ENCODE assay signal across 28 mouse cellular contexts in the genomic region with DNA sequence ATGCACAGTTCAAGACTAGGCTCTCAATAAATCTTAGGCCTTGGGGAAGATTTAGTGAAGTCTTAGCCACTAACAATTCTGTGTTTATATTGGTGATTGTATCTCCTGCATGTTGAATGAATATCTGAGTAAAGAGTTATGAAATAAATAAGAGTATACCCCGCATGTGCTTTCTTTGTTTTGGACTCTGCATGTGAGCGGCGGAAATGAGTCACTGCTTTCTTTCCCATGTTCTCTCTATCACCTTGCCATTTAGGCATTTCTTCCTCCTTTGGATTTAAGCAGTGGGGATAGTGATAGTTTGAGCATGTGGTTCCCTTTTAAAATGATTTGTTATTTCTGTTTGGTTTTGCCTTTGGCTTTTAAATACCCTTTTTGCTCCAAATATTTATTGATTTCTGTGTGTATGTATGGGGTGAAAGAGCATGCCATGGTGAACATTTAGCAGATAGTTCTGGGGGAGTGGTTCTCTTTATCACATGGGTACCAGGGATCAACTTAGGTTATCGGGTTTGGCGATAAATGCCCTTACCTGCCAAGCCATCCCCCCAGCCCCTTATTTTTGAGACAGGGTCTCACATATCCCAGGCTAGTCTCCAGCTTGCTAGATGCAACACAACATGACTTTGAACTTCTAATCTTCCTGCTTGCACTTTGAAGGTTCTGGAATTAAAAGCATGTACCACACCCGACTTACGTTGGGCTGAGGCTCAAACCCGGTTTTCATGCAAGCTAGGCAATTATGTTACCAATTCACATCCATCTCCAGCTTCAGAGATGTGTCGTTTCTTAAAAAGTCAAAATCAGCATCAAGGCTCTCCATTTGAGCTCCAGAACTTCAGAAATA. TPM values are rescaled to one million over a fixed set of nuclear protein-coding genes. Genes with fewer than 3 reads are reported as not detected.
DNase-seq lines count a peak whose midpoint lies in the region; ATAC-seq lines count a peak whose summit lies in the region.
"Had no signal": no experiment of that assay in that cellular context is flagged by ENCODE, and none has a peak within 500 bp of the region (broad histone marks: within the 10 kb centered on the region; RNA-seq: fewer than 3 reads in every experiment).

No protein-coding gene starts in this region.

- no peaks in the 10 kb centered on the region for H3K36me3 ChIP-seq in liver, embryonic 11.5 days (ENCODE audit: control insufficient read depth, insufficient read depth, low read length)
- no peaks in the 10 kb centered on the region for H3K36me3 ChIP-seq in liver, embryonic 12.5 days
- H3K36me3 ChIP-seq in liver, embryonic 15.5 days (replicated peaks): no peaks in the 10 kb centered on the region
- H3K36me3 ChIP-seq in limb, embryonic 10.5 days: no peaks in the 10 kb centered on the region
- H3K36me3 ChIP-seq: forebrain, embryonic 12.5 days; forebrain, embryonic 15.5 days; G1E; heart, embryonic 12.5 days; heart, embryonic 15.5 days; hindbrain, embryonic 10.5 days; hindbrain, embryonic 13.5 days had no signal

- H3K27me3 ChIP-seq in liver, embryonic 11.5 days (replicated peaks; ENCODE audit: control insufficient read depth, insufficient read depth, low read length): no peaks in the 10 kb centered on the region; the same call in 1 of the 2 replicates
- H3K27me3 ChIP-seq in liver, embryonic 12.5 days (replicated peaks): no peaks in the 10 kb centered on the region
- H3K27me3 ChIP-seq in liver, embryonic 15.5 days: no peaks in the 10 kb centered on the region
- H3K27me3 ChIP-seq in limb, embryonic 10.5 days (ENCODE audit: low read depth, poor library complexity, severe bottlenecking): peaks cover 65% of the 10 kb centered on the region
- H3K27me3 ChIP-seq: CH12.LX; forebrain, embryonic 12.5 days; forebrain, embryonic 15.5 days; heart, embryonic 15.5 days; hindbrain, embryonic 13.5 days had no signal

- WGBS in liver, embryonic 11.5 days: 73% methylated on average over 9 of the region's 9 CpGs
- 56% methylated on average over 9 of the region's 9 CpGs for WGBS in liver, embryonic 12.5 days (ENCODE audit: insufficient replicate concordance)
- 49% methylated on average over 9 of the region's 9 CpGs for WGBS in liver, embryonic 15.5 days (ENCODE audit: insufficient replicate concordance)
- 91% methylated on average over 9 of the region's 9 CpGs for WGBS in limb, embryonic 10.5 days

- ATAC-seq in liver, embryonic 11.5 days (replicated peaks; ENCODE audit: low FRiP score): peak; percentile 53; the same call in 1 of the 2 replicates
- ATAC-seq in liver, embryonic 12.5 days: peak; percentile 58
- peak; percentile 66 for ATAC-seq in liver, embryonic 15.5 days (ENCODE audit: insufficient read depth)
- ATAC-seq: forebrain, embryonic 15.5 days; hindbrain, embryonic 16.5 days had no signal

- no peaks in the 10 kb centered on the region; the same call in none of the 2 replicates for H3K4me1 ChIP-seq in liver, embryonic 11.5 days (replicated peaks; ENCODE audit: control insufficient read depth, insufficient read depth, low read length)
- peaks cover 24% of the 10 kb centered on the region; the same call in 1 of the 2 replicates for H3K4me1 ChIP-seq in liver, embryonic 12.5 days
- peaks cover 18% of the 10 kb centered on the region for H3K4me1 ChIP-seq in liver, embryonic 15.5 days (replicated peaks)
- H3K4me1 ChIP-seq in limb, embryonic 10.5 days: no peaks in the 10 kb centered on the region
- H3K4me1 ChIP-seq: forebrain, embryonic 12.5 days; forebrain, embryonic 15.5 days; heart, embryonic 15.5 days; hindbrain, embryonic 10.5 days; hindbrain, embryonic 13.5 days had no signal

- H3K9me3 ChIP-seq in liver, embryonic 11.5 days (ENCODE audit: control insufficient read depth, low read length): no peaks in the 10 kb centered on the region; the same call in 1 of the 2 replicates
- H3K9me3 ChIP-seq in liver, embryonic 12.5 days (replicated peaks): no peaks in the 10 kb centered on the region; the same call in 1 of the 2 replicates
- no peaks in the 10 kb centered on the region for H3K9me3 ChIP-seq in liver, embryonic 15.5 days (replicated peaks)
- H3K9me3 ChIP-seq in limb, embryonic 10.5 days (replicated peaks): no peaks in the 10 kb centered on the region
- H3K9me3 ChIP-seq: forebrain, embryonic 12.5 days; forebrain, embryonic 15.5 days; G1E; heart, embryonic 12.5 days; heart, embryonic 15.5 days; hindbrain, embryonic 10.5 days; hindbrain, embryonic 13.5 days had no signal

- peak overlapping the region; percentile 31; the same call in 1 of the 2 replicates for H3K4me2 ChIP-seq in liver, embryonic 11.5 days
- H3K4me2 ChIP-seq in liver, embryonic 12.5 days: peak overlapping the region; percentile 39
- peak overlapping the region; percentile 35 for H3K4me2 ChIP-seq in liver, embryonic 15.5 days
- H3K4me2 ChIP-seq: forebrain, embryonic 12.5 days; forebrain, embryonic 15.5 days; heart, embryonic 12.5 days; heart, embryonic 15.5 days; hindbrain, embryonic 13.5 days had no signal

- no peak overlapping the region for H3K9ac ChIP-seq in liver, embryonic 11.5 days (ENCODE audit: low read depth, low read length)
- no peak overlapping the region for H3K9ac ChIP-seq in liver, embryonic 12.5 days
- H3K9ac ChIP-seq in liver, embryonic 15.5 days: no peak overlapping the region
- H3K9ac ChIP-seq: forebrain, embryonic 12.5 days; forebrain, embryonic 15.5 days; heart, embryonic 12.5 days; heart, embryonic 15.5 days; hindbrain, embryonic 13.5 days had no signal

- no peak overlapping the region for H3K4me3 ChIP-seq in liver, embryonic 11.5 days (ENCODE audit: low read depth, low read length)
- H3K4me3 ChIP-seq in liver, embryonic 12.5 days: no peak overlapping the region
- no peak overlapping the region for H3K4me3 ChIP-seq in liver, embryonic 15.5 days (replicated peaks)
- no peak overlapping the region for H3K4me3 ChIP-seq in limb, embryonic 10.5 days
- H3K4me3 ChIP-seq: forebrain, embryonic 12.5 days; forebrain, embryonic 15.5 days; heart, embryonic 12.5 days; heart, embryonic 15.5 days; hindbrain, embryonic 10.5 days; hindbrain, embryonic 13.5 days had no signal

- peak overlapping the region; percentile 79 for H3K27ac ChIP-seq in liver, embryonic 11.5 days (ENCODE audit: low read depth, low read length)
- H3K27ac ChIP-seq in liver, embryonic 12.5 days: peak overlapping the region; percentile 85
- H3K27ac ChIP-seq in liver, embryonic 15.5 days (replicated peaks): peak overlapping the region; percentile 82
- H3K27ac ChIP-seq in limb, embryonic 10.5 days: no peak overlapping the region
- H3K27ac ChIP-seq: forebrain, embryonic 12.5 days; forebrain, embryonic 15.5 days; heart, embryonic 15.5 days; hindbrain, embryonic 10.5 days; hindbrain, embryonic 13.5 days had no signal

- DNase-seq in liver, embryonic 11.5 days (ENCODE audit: low spot score): no peak
- no peak for DNase-seq in liver
- no peak for DNase-seq in limb, embryonic 10.5 days (ENCODE audit: low spot score)
- DNase-seq in spleen, postnatal 14 days (ENCODE audit: low spot score in 2 of 2): no peak
- DNase-seq in thymus, adult 18-20 months: no peak
- no peak for DNase-seq in embryo, embryonic 11 days
- DNase-seq: adrenal gland, adult 2 months; cerebellum, adult 11 months; cerebellum, adult 2 months; cerebellum, adult 9-11 months; cerebellum, postnatal 36 days; gastrocnemius, postnatal 25 days; heart, adult 18-20 months; heart, postnatal 10 days; heart, postnatal 36 days had no signal

RNA-seq across cellular contexts. Expression of a gene that starts 10.3 kb away (rescaled TPM):
- not detected in 2 replicates for polyA plus RNA-seq in liver, embryonic 11.5 days (2014; fragmentation: Nextera tagmentation; extraction: Ambion mirVana)
- not detected in 2 replicates for polyA plus RNA-seq in liver, embryonic 12.5 days (2016; fragmentation: Nextera tagmentation; extraction: Ambion mirVana)
- polyA plus RNA-seq in liver, embryonic 15.5 days (2015; fragmentation: Nextera tagmentation; extraction: Ambion mirVana): 0.08 and 0.12 TPM in 2 replicates
- polyA plus RNA-seq in limb, embryonic 10.5 days (2016; fragmentation: Nextera tagmentation; extraction: Ambion mirVana): 0.16 TPM in 1 of 2 replicates, not detected in the other
- polyA plus RNA-seq: embryonic facial prominence, embryonic 11.5 days; forebrain, embryonic 12.5 days; G1E; hindbrain, embryonic 10.5 days; hindbrain, embryonic 13.5 days; hindbrain, embryonic 16.5 days had no signal

RNA-seq across cellular contexts. Expression of a gene that starts 27.5 kb away (rescaled TPM):
- 28.1 and 31.9 TPM in 2 replicates for polyA plus RNA-seq in liver, embryonic 11.5 days (2014; fragmentation: Nextera tagmentation; extraction: Ambion mirVana)
- polyA plus RNA-seq in liver, embryonic 12.5 days (2016; fragmentation: Nextera tagmentation; extraction: Ambion mirVana): 20.6 and 22.2 TPM in 2 replicates
- polyA plus RNA-seq in liver, embryonic 15.5 days (2015; fragmentation: Nextera tagmentation; extraction: Ambion mirVana): 11.8 and 12.2 TPM in 2 replicates
- 22.0 and 23.0 TPM in 2 replicates for polyA plus RNA-seq in limb, embryonic 10.5 days (2016; fragmentation: Nextera tagmentation; extraction: Ambion mirVana)

RNA-seq across cellular contexts. Expression of a gene that starts 59.1 kb away (rescaled TPM):
- polyA plus RNA-seq in liver, embryonic 11.5 days (2014; fragmentation: Nextera tagmentation; extraction: Ambion mirVana): 0.25 and 0.38 TPM in 2 replicates
- polyA plus RNA-seq in liver, embryonic 12.5 days (2016; fragmentation: Nextera tagmentation; extraction: Ambion mirVana): not detected in 2 replicates
- not detected in 2 replicates for polyA plus RNA-seq in liver, embryonic 15.5 days (2015; fragmentation: Nextera tagmentation; extraction: Ambion mirVana)
- 1.5 and 2.7 TPM in 2 replicates for polyA plus RNA-seq in limb, embryonic 10.5 days (2016; fragmentation: Nextera tagmentation; extraction: Ambion mirVana)
- polyA plus RNA-seq: adrenal gland, adult 2 months; cerebellum, adult 2 months; cortical plate, adult 2 months; forebrain, embryonic 15.5 days; G1E; heart, embryonic 12.5 days; heart, embryonic 15.5 days; hindbrain, embryonic 16.5 days had no signal
